Mouse (Mus musculus) layer of hippocampus, postnatal 14 days (tissue): Measurements from ENCODE around the gene Olfm4. TPM values are rescaled to one million over a fixed set of nuclear protein-coding genes. Genes with fewer than 3 reads are reported as not detected.

Source experiments
- DNase-seq, 2 experiments: peaks; one replicate each; pipeline ENCODE4 v3.0.0; 2021 to 2022; ENCODE audit warnings: low spot score in 2 of 2, mixed read lengths in 1 of 2
- long read RNA-seq, 2 experiments: library from polyadenylated mRNA; stranded (forward); transcript quantifications; one replicate each; pipeline ENCODE4 v2.0.0; 2021
- total RNA-seq, 2 experiments: library from RNA; stranded (reverse); gene quantifications; 2 replicates each; pipeline ENCODE4 v1.2.3; 2021

The Olfm4 gene
- total RNA-seq = 1 to 10 TPM; 5.7 to 6.0 TPM
- long read RNA-seq, experiment 1, partial matches to known transcripts = 0 of 5 reads
- long read RNA-seq, experiment 1, other reads (novel, unspliced or antisense) = 5 of 5 reads
- long read RNA-seq, experiment 2, partial matches to known transcripts = 0 of 5 reads
- long read RNA-seq, experiment 2, other reads (novel, unspliced or antisense) = 5 of 5 reads

- no peak for DNase-seq
Measured at GRCm38 (mm10) chr14:79983781-79984180, at the start of gene Olfm4. Olfm4 (plus strand) TSS chr14:79984081.

GRCm38 (mm10) chr14:79934426-79934825, 49.5 kb upstream of the Olfm4 start:
- no peak for DNase-seq

GRCm38 (mm10) chr14:79936879-79937468, 46.9 kb upstream of the Olfm4 start:
- DNase-seq = peak in 1 of 2 experiments; percentile 13

GRCm38 (mm10) chr14:79945876-79946275, 38.0 kb upstream of the Olfm4 start:
- DNase-seq = no peak

- DNase-seq = no peak
Measured at GRCm38 (mm10) chr14:79955678-79956077, 28.2 kb upstream of the Olfm4 start.

- DNase-seq = peak in 1 of 2 experiments; percentile 34
Measured at GRCm38 (mm10) chr14:79957789-79958487, 25.9 kb upstream of the Olfm4 start.

GRCm38 (mm10) chr14:79961187-79961586, 22.7 kb upstream of the Olfm4 start:
- no peak for DNase-seq

- no peak for DNase-seq
Measured at GRCm38 (mm10) chr14:79961602-79962001, 22.3 kb upstream of the Olfm4 start.

GRCm38 (mm10) chr14:79970165-79970564, 13.7 kb upstream of the Olfm4 start:
- peak; percentile 58 to 74 for DNase-seq

- no peak for DNase-seq
Measured at GRCm38 (mm10) chr14:79970928-79971738, 12.7 kb upstream of the Olfm4 start.

- no peak for DNase-seq
Measured at GRCm38 (mm10) chr14:79981437-79981836, 2.4 kb upstream of the Olfm4 start.

DNA sequence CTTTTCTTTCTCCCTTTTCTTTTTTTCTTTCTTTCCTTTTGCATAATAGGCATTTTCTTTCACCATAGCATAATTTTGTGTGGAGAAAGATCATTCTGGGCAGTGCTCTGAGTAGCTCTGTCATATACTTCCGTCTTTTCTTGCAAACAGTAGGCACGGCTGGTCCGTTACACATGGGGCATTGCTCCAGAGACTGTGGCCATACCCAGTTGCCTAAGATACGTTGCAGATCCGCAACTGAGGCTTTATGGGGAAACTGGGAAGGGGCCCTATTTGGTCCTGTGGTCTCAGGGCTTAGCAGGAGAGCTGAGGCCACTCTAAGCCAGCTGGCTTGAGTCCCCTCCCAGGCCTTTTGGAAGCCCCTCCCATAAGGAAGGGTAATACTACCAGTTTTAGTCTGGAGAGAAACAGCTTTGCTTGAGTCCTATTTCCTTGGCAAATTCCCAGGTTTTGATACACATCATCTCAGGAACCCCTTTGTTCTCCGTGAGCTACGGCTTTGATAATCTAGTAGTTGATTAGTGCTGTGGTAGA, 1.3 kb downstream of the Olfm4 start:
- no peak for DNase-seq

DNA sequence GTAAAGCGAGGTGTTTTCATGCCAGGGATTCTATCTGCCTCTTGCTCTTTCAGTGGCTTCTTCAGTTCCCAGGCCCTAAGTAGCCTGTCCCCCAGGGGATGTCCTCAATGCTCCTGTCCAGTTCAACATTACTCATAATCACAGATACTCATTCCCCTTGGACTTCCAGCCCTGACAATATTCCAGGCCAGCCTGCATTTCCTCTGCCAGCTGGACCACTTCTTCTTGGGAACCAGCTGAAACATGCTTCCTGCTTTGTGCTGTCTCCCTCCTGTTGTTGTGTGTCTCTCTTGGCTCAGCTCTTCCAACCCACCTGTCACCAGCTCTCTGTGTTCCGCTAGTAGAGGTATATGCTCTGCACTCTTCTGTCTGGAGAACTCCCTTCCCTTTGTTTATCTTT, 1.8 kb downstream of the Olfm4 start:
- peak in 1 of 2 experiments; percentile 30 for DNase-seq

DNA sequence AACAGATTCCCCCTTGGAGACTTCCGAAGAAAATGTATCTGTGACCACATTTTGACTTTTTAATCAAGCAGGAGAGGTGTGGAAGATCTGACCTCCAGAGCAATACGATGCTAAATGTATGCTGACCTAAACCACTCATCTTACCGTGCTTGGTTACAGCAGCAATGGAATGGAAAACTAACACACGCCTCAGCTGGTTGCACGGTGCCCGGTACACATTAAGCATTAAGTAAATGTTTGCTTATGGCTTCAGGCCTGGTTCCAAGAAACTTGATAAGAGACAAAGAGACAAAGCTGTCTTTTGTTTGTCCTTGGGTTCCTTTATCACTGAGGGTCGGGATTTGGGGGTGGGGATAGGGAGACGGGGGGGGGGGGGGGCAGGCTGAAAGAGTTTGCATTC, 3.0 kb downstream of the Olfm4 start:
- no peak for DNase-seq

DNA sequence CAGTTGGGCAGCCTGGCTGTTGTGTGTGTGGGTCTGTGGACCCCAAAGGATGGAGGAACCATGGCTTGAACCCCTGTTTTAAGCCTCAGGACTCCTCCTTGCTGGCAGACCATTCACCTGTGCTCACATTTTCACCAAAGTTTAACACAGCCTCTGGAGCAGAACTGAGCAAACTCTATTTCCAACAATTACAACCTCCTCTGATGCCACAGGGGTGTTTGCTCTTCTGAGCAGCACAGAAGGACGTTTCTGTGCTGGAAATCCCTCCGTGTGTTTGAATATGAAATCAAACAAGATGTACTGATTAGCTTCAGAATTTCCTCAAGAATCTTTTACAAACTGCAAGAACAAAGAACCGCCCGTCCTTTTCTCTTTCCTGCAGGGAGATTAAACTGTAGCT, 5.9 kb downstream of the Olfm4 start:
- no peak for DNase-seq

DNA sequence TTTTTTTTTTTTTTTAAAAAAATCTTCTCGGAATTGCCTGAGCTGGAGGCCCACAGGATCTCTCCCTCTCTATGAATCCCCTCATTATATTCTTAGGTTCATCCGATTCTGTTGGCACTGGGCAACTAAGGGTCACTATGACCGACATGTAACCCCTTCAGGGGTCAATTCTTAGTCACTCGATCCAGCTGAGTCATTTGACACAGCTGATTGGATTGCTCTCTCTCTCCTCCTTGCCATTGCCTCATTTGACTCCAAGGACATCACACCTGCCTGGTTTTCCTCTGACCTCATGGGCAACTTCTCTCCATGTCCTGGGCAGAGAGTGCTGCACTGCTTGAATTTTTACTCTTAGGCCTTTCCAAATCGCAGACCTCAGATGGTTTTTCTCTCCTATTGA, 6.7 kb downstream of the Olfm4 start:
- no peak for DNase-seq

DNA sequence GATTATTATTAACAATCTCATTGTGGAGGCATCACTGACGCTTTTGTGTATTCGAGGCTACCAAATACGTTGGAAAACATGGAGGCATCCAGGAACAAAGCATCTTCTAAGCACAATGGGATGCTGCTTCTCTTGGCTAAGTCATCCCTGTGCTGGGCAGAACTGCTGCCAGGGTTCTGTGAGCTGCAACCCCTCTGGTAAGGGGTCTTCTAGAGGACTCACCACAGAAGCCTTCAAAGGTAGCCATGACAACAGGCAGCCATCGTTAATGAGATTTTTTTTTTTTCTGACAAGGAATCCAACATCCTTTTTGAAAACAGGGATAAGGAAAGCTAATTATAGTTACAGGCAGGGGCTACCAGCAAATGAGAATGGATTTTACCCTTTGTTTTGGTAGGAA, 13.7 kb downstream of the Olfm4 start:
- no peak for DNase-seq

DNA sequence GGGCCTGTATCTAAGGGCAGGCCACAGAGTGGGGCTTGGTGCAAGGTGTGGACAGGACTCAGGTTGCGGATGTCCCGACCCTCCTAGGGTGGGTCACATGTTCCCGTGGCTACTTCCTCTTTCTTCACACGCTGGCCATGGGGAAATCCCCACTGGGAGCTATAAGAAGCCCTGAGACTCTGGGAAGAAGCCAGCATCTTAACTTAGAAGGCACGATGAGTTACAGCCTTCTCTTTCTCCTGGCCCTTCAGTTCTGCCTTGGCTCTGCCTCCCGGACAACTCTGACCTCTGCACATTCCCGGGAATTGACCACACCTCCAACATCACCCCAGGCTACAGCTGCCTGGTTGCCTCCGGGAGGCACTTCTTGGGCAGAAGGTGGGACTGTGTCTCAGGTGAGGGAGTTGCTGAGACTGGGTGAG, 16.2 kb downstream of the Olfm4 start:
- DNase-seq = no peak

DNA sequence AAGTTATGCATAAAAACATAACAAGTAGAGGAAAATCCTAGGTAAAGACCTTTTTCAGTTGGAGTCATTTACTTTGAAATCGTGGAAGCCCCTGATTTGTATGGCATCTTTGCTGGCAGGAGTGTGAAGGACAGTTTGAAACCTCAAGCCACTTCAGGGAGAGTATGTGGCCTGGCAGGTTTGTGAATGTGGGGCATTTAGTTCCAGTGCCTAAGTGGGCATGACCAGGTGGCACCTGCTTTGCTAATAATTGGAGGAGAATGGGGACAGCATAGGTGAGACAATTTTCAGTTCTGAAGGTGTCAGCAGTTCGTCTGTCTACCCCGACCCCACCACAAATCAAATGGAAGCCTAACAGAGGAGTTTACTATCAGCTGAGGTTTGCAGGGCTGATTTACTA, 23.8 kb downstream of the Olfm4 start:
- DNase-seq = no peak

- no peak for DNase-seq
Measured at GRCm38 (mm10) chr14:80010426-80010825, 26.5 kb downstream of the Olfm4 start.

- no peak for DNase-seq
Measured at GRCm38 (mm10) chr14:80014966-80015365, 31.1 kb downstream of the Olfm4 start.
